In genomic region chr6:49236331-49236730, GRCm38 (mm10) we compare ENCODE assay signal across 9 mouse cellular contexts. TPM values are rescaled to one million over a fixed set of nuclear protein-coding genes. Genes with fewer than 3 reads are reported as not detected.
A peak's percentile ranks its signal among the peaks of the same experiment; 100 is the strongest.
DNase-seq lines count a peak whose midpoint lies in the region; ATAC-seq lines count a peak whose summit lies in the region.
"Had no signal": no experiment of that assay in that cellular context is flagged by ENCODE, and none has a peak within 500 bp of the region (broad histone marks: within the 10 kb centered on the region; RNA-seq: fewer than 3 reads in every experiment).

No protein-coding gene starts in this region.

- H3K4me1 ChIP-seq in hindbrain, embryonic 12.5 days: no peaks in the 10 kb centered on the region
- no peaks in the 10 kb centered on the region for H3K4me1 ChIP-seq in lung, embryonic 15.5 days

- peak; percentile 90 for ATAC-seq in hindbrain, embryonic 12.5 days (ENCODE audit: low FRiP score)
- ATAC-seq in lung, embryonic 15.5 days (ENCODE audit: borderline replicate concordance, extremely low read depth, low FRiP score, low TSS enrichment): peak; percentile 100

- H3K36me3 ChIP-seq in hindbrain, embryonic 12.5 days: peaks cover 5% of the 10 kb centered on the region; the same call in 1 of the 2 replicates
- H3K36me3 ChIP-seq in lung, embryonic 15.5 days: 0 out of 2 replicates have a peak, but pooled peaks cover 2% of the 10 kb centered on the region

- 61% methylated on average over 9 of the region's 9 CpGs for WGBS in hindbrain, embryonic 12.5 days
- WGBS in lung, embryonic 15.5 days: 50% methylated on average over 9 of the region's 9 CpGs

- no peak overlapping the region for H3K27ac ChIP-seq in hindbrain, embryonic 12.5 days
- H3K27ac ChIP-seq in lung, embryonic 15.5 days: no peak overlapping the region

- peak; percentile 81 for DNase-seq in MN1 (ENCODE audit: low spot score)
- DNase-seq in cerebellum, postnatal 10 days: peak; percentile 99 to 100
- peak; percentile 100 for DNase-seq in frontal cortex, postnatal 14 days (ENCODE audit: low spot score in 2 of 2)
- DNase-seq in layer of hippocampus, adult 9-11 months: peak; percentile 98
- DNase-seq in ovary, postnatal 10 days (ENCODE audit: low spot score): peak; percentile 100
- DNase-seq in thymus, postnatal 10 days (ENCODE audit: low spot score in 2 of 2): peak; percentile 100

- no peak overlapping the region for H3K4me2 ChIP-seq in hindbrain, embryonic 12.5 days (replicated peaks)
- H3K4me2 ChIP-seq in lung, embryonic 15.5 days: no peak overlapping the region

- H3K4me3 ChIP-seq in hindbrain, embryonic 12.5 days: no peak overlapping the region
- no peak overlapping the region for H3K4me3 ChIP-seq in lung, embryonic 15.5 days
- H3K4me3 ChIP-seq: megakaryocyte, embryonic 14.5 days had no signal

- H3K9me3 ChIP-seq in hindbrain, embryonic 12.5 days (replicated peaks): no peaks in the 10 kb centered on the region
- H3K9me3 ChIP-seq in lung, embryonic 15.5 days: no peaks in the 10 kb centered on the region
- H3K9me3 ChIP-seq: megakaryocyte, embryonic 14.5 days had no signal

- no peaks in the 10 kb centered on the region for H3K27me3 ChIP-seq in hindbrain, embryonic 12.5 days
- no peaks in the 10 kb centered on the region for H3K27me3 ChIP-seq in lung, embryonic 15.5 days
- H3K27me3 ChIP-seq: megakaryocyte, embryonic 14.5 days had no signal

- no peak overlapping the region for H3K9ac ChIP-seq in hindbrain, embryonic 12.5 days
- H3K9ac ChIP-seq in lung, embryonic 15.5 days: no peak overlapping the region

RNA-seq across cellular contexts. Expression of gene Igf2bp3, which starts 21.6 kb away (rescaled TPM):
- polyA plus RNA-seq in hindbrain, embryonic 12.5 days (2016; fragmentation: Nextera tagmentation; extraction: Ambion mirVana): 95.3 and 100 TPM in 2 replicates
- polyA plus RNA-seq in lung, embryonic 15.5 days (2015; fragmentation: Nextera tagmentation; extraction: Ambion mirVana): 46.5 and 50.5 TPM in 2 replicates

RNA-seq across cellular contexts. Expression of gene Tra2a, which starts 27.5 kb away (rescaled TPM):
- 142 and 148 TPM in 2 replicates for polyA plus RNA-seq in hindbrain, embryonic 12.5 days (2016; fragmentation: Nextera tagmentation; extraction: Ambion mirVana)
- polyA plus RNA-seq in lung, embryonic 15.5 days (2015; fragmentation: Nextera tagmentation; extraction: Ambion mirVana): 113 TPM in 2 replicates
